Mouse (Mus musculus) liver, embryonic 14.5 days (tissue): ENCODE measurements around the gene Cyp3a11. TPM values are rescaled to one million over a fixed set of nuclear protein-coding genes. Genes with fewer than 3 reads are reported as not detected.
"Not testable (repeated sequence)": the region's sequence is repeated elsewhere in the genome, so short reads cannot be mapped to it uniquely, and the experiment has no call there.

Experiments
- ATAC-seq: fragments of 200-750 bp; cut with Nextera tagmentation; 2 replicates; pipeline ENCODE4 v1.8.0; 2017; ENCODE audit warnings: moderate number of reproducible peaks, mild to moderate bottlenecking, moderate library complexity; ENCODE audit not compliant: insufficient read depth
- DNase-seq, 3 experiments: peaks; one replicate each; pipeline ENCODE4 v3.0.0-alpha.2; 2012 to 2013; ENCODE audit warnings: low read depth in 3 of 3, low spot score in 3 of 3
- H3K27ac ChIP-seq: fragments of 300-500 bp; sonication (generic); 2 replicates; pipeline ENCODE4 v1.5.1; 2014; ENCODE audit warnings: moderate library complexity, mild to moderate bottlenecking, control low read depth, inconsistent platforms
- H3K27me3 ChIP-seq: fragments of 300-500 bp; sonication (generic); 2 replicates; pipeline ENCODE4 v1.6.1; 2014; ENCODE audit warnings: mild to moderate bottlenecking, low read length, moderate library complexity; ENCODE audit not compliant: control insufficient read depth, insufficient read depth
- H3K36me3 ChIP-seq: fragments of 300-500 bp; sonication (generic); replicated peaks from 2 replicates; pipeline ENCODE4 v1.6.1; 2014; ENCODE audit warnings: low read depth; ENCODE audit not compliant: control insufficient read depth, insufficient read depth
- H3K4me1 ChIP-seq, 2 experiments: fragments of 200-500 bp in 1 of 2; fragments of 300-500 bp in 1 of 2; sonication (generic) in 1 of 2; replicated peaks; 2 replicates each; pipeline ENCODE4 v1.6.1; 2012 to 2014; ENCODE audit warnings: antibody characterized with exemption in 1 of 2, inconsistent platforms in 1 of 2, low read length in 1 of 2; ENCODE audit not compliant: control insufficient read depth in 2 of 2, insufficient read depth in 2 of 2
- H3K4me2 ChIP-seq: fragments of 300-500 bp; sonication (generic); 2 replicates; pipeline ENCODE4 v1.6.1; 2014; ENCODE audit warnings: low read depth, mild to moderate bottlenecking, control low read depth, moderate library complexity
- H3K4me3 ChIP-seq, 2 experiments: fragments of 200-500 bp in 1 of 2; fragments of 300-500 bp in 1 of 2; sonication (generic) in 1 of 2; 2 replicates each; pipeline ENCODE4 v1.5.1; 2012 to 2014; ENCODE audit warnings: low read depth in 2 of 2, low read length in 2 of 2, mild to moderate bottlenecking in 2 of 2, control low read depth in 1 of 2, inconsistent platforms in 1 of 2, moderate library complexity in 1 of 2; ENCODE audit not compliant: insufficient read depth in 1 of 2
- H3K9ac ChIP-seq: fragments of 300-500 bp; sonication (generic); replicated peaks from 2 replicates; pipeline ENCODE4 v1.6.1; 2014; ENCODE audit warnings: mild to moderate bottlenecking, control low read depth, moderate library complexity
- H3K9me3 ChIP-seq: fragments of 300-500 bp; sonication (generic); 2 replicates; pipeline ENCODE4 v1.6.1; 2016; ENCODE audit warnings: low read length, mixed read lengths; ENCODE audit not compliant: control insufficient read depth
- CTCF ChIP-seq: IDR thresholded peaks from 2 replicates; pipeline ENCODE4 v1.5.1; 2016; ENCODE audit warnings: antibody characterized with exemption, low read depth, control low read depth
- EP300 ChIP-seq: IDR thresholded peaks from 2 replicates; pipeline ENCODE4 v1.6.1; 2016; ENCODE audit warnings: antibody characterized with exemption, low read depth
- WGBS: fragments of 180-500 bp; shearing (Covaris S2); extraction: QIAGEN DNeasy Blood & Tissue Kit; methylation state at CpG from one replicate; pipeline ENCODE4 v1.1.7; 2014; ENCODE audit not compliant: insufficient replicate concordance; 5-methylcytosine and 5-hydroxymethylcytosine counted together
- polyA plus RNA-seq, 2 experiments: library from polyadenylated mRNA; depleted of rRNA in 1 of 2; stranded (reverse) in 1 of 2; unstranded in 1 of 2; fragments of >200 nt; fragmentation: Nextera tagmentation in 1 of 2; extraction: Ambion mirVana in 1 of 2; gene quantifications; 2 replicates each; pipeline versions ENCODE4 v1.2.1 to v1.2.3; 2012 to 2014

Cyp3a11 gene
- polyA plus RNA-seq (2012; rRNA removed), result 1.2 and 1.9 TPM in 2 replicates
- polyA plus RNA-seq (2014; fragmentation: Nextera tagmentation; extraction: Ambion mirVana), result 5.9 and 9.1 TPM in 2 replicates

DNA sequence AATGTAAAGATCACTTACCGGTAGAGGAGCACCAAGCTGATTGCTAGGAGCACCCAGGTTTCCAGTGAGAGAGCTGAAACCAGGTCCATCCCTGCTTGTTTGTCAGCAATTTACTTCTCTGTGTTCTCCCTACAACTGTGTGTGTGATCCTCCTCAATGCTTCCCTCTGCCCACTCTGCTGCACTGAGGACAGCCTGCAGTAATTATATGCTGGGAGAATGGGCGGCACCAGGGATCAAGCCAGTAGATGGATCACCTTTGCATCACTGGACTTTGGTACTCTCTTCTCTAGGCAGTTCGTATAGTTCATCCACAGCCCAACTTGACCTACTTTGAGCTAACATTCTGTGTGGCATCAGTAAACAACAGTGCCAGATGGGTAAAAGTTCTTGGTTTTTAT lies at the start of gene Cyp3a11:
Gene Cyp3a11, minus strand, starts transcription at position 277 of the 400 bp plus-strand sequence.
- Histone ChIP-seq H3K36me3 (no peaks in the 10 kb centered on the region), H3K4me3 (no peak within 1 kb of the TSS), H3K9ac (no peak within 1 kb of the TSS), H3K27ac (no peak within 1 kb of the TSS), H3K4me1 (no peaks in the 10 kb centered on the region), H3K27me3 (no peaks in the 10 kb centered on the region), H3K4me2 (no peak within 1 kb of the TSS), H3K9me3 (no peaks in the 10 kb centered on the region)
- WGBS, result 51% methylated on average over 3 of the region's 3 CpGs
- TF ChIP-seq EP300 (no peak), CTCF (no peak)
- DNase-seq (no peak), ATAC-seq (no peak)

DNA sequence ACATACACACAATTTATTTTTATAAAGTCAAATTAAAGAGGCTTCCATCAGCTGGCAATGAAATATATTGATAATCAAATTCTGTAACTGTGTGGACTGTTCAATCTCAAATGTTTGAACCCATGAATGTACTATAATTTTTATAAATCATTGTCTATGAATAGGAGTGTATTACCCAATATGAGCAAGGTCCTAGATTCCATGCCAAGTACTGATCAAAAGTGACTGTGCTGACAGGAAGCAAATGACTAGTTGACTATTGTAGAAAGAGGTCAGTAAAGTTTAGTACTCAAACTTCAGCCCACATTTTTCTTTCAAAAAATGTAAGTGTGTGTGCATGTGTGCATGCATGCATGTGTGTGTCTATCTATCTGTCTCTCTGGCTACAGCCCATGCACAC lies 33.1 kb upstream of the Cyp3a11 start:
- H3K4me2 ChIP-seq, result no peak overlapping the region
- no peak for TF ChIP-seq EP300
- no peak for TF ChIP-seq CTCF
- no peak overlapping the region for H3K4me3 ChIP-seq
- ATAC-seq (no peak), DNase-seq (no peak)
- no peak overlapping the region for H3K27ac ChIP-seq
- no peaks in the 10 kb centered on the region for H3K4me1 ChIP-seq
- no peaks in the 10 kb centered on the region for H3K27me3 ChIP-seq
- no peaks in the 10 kb centered on the region for H3K9me3 ChIP-seq
- H3K36me3 ChIP-seq, result no peaks in the 10 kb centered on the region
- no peak overlapping the region for H3K9ac ChIP-seq

DNA sequence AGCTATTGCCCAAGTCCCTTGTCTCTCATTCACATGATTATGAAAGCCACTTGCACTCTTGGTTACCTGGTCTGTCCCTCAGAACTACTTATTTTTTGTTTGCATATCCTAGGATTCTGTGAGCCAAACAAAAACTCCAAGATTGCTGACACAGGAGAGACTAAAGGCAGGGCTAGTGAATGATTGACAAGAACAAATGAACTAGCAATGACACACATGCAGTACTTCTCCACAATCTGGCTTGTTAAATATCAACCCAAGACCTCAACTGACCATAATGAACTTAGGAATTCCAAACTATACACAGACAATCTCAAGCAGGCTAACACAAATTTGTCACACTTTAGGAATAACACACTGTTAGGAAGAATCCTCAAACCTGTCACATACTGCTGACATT lies 32.0 kb upstream of the Cyp3a11 start:
- Histone ChIP-seq H3K27me3 (no peaks in the 10 kb centered on the region), H3K4me3 (no peak overlapping the region), H3K36me3 (no peaks in the 10 kb centered on the region), H3K9me3 (no peaks in the 10 kb centered on the region; the same call in 1 of the 2 replicates), H3K4me2 (no peak overlapping the region), H3K27ac (no peak overlapping the region), H3K4me1 (no peaks in the 10 kb centered on the region), H3K9ac (no peak overlapping the region)
- ATAC-seq (no peak), DNase-seq (peak in 1 of 3 experiments; percentile 10)
- TF ChIP-seq EP300, result no peak
- TF ChIP-seq CTCF, result no peak

DNA sequence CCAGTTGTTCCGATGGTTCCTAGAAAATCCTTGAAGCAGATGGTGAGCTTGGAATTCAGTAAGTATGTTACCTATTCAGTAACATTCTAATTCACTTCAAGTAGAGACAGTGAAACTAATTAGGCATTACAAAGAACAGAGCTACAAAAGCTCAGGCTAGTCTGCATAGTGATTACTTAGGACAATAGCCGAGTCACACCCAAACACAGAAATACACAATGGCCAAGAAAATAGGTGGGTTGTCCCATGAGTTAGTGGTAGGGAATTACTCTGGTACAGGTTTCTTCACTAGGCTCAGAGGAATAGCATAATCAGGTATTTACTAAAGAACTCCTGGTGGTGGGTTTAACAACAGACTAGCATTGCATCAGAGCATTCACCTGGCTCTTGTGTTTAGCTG lies 27.2 kb upstream of the Cyp3a11 start:
- H3K4me3 ChIP-seq, result not testable (repeated sequence)
- WGBS, result 68% methylated on average over 2 of the region's 2 CpGs

DNA sequence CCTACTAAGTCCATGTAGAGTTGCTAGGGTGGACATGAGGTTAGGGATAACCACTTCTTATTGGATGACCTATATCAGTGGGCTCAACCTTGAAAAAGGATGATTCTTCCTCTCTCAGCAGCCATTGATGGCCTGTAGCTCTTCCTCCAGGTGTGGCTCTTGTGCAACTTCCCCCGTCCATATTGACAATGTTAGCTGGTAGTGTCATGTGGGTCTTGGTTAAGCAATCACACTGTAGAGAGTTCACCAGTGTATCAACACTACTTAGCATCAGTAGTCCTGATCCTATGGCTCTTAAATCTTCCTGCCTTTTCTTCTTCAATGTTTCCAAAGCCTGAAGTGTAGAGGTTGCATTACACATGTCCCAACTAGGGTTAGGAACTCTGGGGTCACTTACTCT lies 24.8 kb upstream of the Cyp3a11 start:
- H3K9ac ChIP-seq, result no peak overlapping the region
- DNase-seq (no peak), ATAC-seq (no peak)
- no peaks in the 10 kb centered on the region; the same call in 1 of the 2 replicates for H3K9me3 ChIP-seq
- WGBS, result 38% methylated on average over 1 of the region's 1 CpGs
- no peaks in the 10 kb centered on the region for H3K4me1 ChIP-seq
- TF ChIP-seq CTCF (no peak), EP300 (no peak)
- H3K36me3 ChIP-seq, result no peaks in the 10 kb centered on the region
- no peak overlapping the region for H3K27ac ChIP-seq
- no peaks in the 10 kb centered on the region for H3K27me3 ChIP-seq
- H3K4me3 ChIP-seq, result no peak overlapping the region
- H3K4me2 ChIP-seq, result no peak overlapping the region

More for the DNA sequence above, 27.2 kb upstream of the Cyp3a11 start:
- not testable (repeated sequence) for H3K36me3 ChIP-seq, H3K4me1 ChIP-seq, H3K9ac ChIP-seq, H3K27me3 ChIP-seq, H3K4me2 ChIP-seq, H3K9me3 ChIP-seq, ATAC-seq, H3K27ac ChIP-seq, DNase-seq
